Mouse (Mus musculus): ENCODE measurements around the gene Pcare.
"Not testable (repeated sequence)": the region's sequence is repeated elsewhere in the genome, so short reads cannot be mapped to it uniquely, and the experiment has no call there.

Gene Pcare

DNA sequence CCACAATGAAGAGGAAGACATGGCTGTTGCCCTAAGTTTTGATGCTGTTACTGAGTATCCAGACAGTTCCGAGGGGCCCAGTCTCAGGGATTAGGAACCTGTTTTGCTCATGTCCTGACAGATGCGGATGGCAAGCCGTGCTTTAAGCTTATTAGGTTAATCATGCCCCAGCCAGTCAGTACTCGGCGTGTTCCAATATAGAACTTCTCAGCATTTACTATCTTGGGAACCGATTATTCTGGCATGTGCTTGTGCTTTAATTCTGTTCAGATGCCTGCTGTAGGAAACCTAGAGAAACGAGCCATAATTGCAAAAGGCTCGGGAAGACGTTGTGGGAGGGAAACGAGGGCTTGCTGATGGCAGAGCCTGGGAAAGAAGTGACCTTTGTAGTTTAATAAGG is at the start of gene Pcare:
Pcare (minus strand) TSS at position 64 of the 400 bp plus-strand sequence.
- DNase-seq (ENCODE audit: low spot score in 2 of 2) = no peak

- DNase-seq (ENCODE audit: low spot score in 2 of 2) = no peak
Measured at GRCm38 (mm10) chr17:71795521-71796205, 43.0 kb upstream of the Pcare start.

DNA sequence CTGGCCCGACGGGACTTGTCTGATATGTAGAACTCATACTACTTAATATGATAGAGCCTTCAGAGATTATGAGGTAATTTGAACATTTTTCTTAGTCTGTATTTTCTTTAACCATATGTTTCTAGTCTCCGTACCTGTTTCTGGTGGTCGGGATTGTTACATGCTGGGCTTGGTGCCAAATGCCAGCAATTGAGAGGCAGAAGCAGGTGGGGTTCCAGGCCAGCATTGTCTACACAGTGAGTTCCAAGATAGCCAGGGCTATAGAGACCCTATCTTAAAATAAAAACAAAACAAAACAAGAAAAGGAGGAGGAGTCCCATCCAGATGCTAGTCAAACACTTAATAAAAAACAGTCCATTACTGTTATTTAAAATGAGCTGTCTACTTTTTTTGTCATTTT is 38.9 kb upstream of the Pcare start:
- DNase-seq (ENCODE audit: low spot score in 2 of 2) = no peak

- DNase-seq (ENCODE audit: low spot score in 2 of 2) = no peak
Measured at GRCm38 (mm10) chr17:71791109-71791508, 38.4 kb upstream of the Pcare start.

DNA sequence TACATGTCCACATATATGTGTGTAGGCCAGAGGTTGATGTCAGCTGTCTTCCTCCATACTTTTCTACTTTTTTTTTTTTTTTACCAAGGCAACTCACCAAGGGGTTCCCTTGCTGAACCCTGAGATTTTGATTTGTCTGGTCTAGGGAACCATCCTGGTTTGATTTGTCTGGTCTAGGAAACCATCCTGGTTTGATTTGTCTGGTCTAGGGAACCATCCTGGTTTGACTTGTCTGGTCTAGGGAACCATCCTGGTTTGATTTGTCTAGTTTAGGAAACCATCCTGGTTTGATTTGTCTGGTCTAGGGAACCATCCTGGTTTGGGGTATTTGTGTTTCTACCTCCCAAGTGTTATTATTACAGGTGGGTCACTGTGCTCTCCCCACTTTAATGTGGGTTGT is 33.8 kb upstream of the Pcare start:
- no peak for DNase-seq (ENCODE audit: low spot score in 2 of 2)

GRCm38 (mm10) chr17:71783366-71783735 is 30.7 kb upstream of the Pcare start:
- no peak for DNase-seq (ENCODE audit: low spot score in 2 of 2)

- peak; percentile 22 to 46 for DNase-seq (ENCODE audit: low spot score in 2 of 2)
Measured at GRCm38 (mm10) chr17:71782699-71783365, 30.1 kb upstream of the Pcare start.

DNA sequence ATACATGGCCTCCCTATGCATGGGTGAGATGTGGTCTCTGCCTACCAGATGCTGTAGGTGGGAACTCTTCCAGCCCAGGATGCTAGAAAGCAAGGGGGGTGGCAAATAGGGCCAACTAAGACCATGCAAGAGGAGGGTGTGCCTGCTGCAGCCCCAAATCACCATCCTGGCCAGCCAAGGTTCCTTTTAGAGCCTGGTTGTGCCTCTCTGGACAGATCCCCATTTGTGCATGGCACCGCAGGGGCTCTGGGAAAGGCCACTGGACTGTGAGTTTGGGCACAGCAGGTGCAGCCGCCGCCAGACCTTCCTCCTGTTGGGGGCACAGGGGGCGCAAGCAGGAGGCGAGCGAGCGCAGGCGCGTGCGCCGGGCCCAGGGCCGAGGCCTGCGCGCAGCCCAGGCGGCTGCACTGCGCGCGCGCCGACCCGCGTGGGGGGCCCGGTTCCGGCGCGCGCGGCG is 29.6 kb upstream of the Pcare start:
- DNase-seq (ENCODE audit: low spot score in 2 of 2) = peak in 1 of 2 experiments; percentile 42

DNA sequence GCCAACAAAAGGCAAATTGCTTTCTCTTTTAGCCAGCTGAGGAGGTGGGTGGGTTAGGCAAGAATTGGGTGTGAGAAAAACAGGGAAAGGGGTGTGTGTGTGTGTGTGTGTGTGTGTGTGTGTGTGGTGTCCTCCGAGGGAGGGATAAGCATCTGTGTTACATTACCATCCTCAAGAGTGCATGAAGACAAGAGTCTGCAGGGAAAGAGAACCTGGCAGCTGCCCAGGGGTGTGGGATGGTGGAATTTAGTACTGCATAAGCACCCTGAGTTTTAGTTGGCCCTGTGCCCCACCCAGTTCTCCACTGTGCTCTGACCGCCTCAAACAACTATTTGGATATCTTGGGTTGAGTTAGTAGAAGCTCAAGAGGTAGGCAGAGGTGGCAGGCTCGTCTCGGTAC is 28.3 kb upstream of the Pcare start:
- peak; percentile 22 to 55 for DNase-seq (ENCODE audit: low spot score in 2 of 2)

GRCm38 (mm10) chr17:71780490-71780889 is 27.8 kb upstream of the Pcare start:
- no peak for DNase-seq (ENCODE audit: low spot score in 2 of 2)

- no peak for DNase-seq (ENCODE audit: low spot score in 2 of 2)
Measured at GRCm38 (mm10) chr17:71778696-71779095, 26.0 kb upstream of the Pcare start.

- no peak for DNase-seq (ENCODE audit: low spot score in 2 of 2)
Measured at GRCm38 (mm10) chr17:71775279-71775678, 22.6 kb upstream of the Pcare start.

DNA sequence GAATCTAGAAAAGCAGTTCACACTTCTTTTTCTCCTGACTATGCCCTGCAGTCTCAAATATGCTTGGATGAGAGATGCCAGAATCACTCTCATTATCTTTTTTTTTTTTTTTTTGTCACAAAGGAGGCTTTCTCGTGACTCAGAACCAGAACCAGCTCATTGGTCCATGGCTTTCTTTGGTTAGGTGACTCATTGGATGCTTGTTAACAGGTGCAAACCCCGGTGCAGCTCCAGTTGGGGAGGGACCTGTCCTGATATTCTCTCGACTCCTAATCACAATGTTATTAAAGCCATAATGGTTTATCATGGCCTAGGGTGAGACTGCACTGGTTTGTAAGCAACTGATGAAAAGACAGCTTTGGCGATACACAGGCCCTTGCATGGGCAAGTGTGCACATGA is 21.5 kb upstream of the Pcare start:
- DNase-seq (ENCODE audit: low spot score in 2 of 2) = no peak

DNA sequence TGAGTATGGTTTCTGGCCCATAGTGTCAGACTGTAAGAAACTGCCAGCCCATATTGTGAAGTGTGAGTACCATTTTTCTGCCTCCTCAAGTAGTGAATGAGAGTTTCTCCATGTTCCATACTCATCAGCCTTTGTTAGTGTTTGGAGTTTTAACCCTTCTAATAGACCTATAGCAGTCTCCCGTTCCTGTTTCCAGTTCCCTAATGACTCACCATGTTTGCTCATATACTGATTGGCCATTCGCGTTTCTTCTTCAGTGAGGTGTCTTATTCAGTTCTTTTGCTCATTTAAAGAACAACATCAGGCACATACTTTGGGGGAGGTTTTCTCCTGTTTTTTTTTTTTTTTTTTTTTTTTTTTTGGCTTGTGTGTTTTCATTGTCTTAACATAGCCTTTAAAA is 18.0 kb upstream of the Pcare start:
- DNase-seq (ENCODE audit: low spot score in 2 of 2) = no peak

GRCm38 (mm10) chr17:71769564-71769963 is 16.9 kb upstream of the Pcare start:
- no peak for DNase-seq (ENCODE audit: low spot score in 2 of 2)

GRCm38 (mm10) chr17:71768173-71768572 is 15.5 kb upstream of the Pcare start, which contains the start of gene Clip4:
Gene Clip4 (plus strand): TSS chr17:71768473.
- DNase-seq (ENCODE audit: low spot score in 2 of 2) = not testable (repeated sequence)

DNA sequence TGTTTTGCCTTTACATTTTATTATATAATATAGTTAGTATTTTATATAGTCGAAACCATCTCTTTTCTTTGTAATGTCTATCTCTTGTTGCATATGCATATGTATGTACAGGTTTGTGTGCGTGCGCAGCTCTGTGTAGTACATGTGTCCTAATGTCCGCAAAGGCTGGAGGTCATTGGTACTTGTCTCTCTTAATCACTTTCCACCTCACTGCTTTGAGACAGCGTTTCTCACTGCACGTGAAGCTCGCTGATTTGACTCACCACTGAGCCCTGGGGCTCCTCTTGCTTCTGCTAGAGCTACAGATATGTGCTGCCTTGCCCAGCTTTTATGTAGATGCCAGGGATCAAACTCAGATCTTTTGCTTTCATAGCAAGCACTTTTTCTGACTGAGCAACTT is 7.8 kb upstream of the Pcare start:
- DNase-seq (ENCODE audit: low spot score in 2 of 2) = no peak

DNA sequence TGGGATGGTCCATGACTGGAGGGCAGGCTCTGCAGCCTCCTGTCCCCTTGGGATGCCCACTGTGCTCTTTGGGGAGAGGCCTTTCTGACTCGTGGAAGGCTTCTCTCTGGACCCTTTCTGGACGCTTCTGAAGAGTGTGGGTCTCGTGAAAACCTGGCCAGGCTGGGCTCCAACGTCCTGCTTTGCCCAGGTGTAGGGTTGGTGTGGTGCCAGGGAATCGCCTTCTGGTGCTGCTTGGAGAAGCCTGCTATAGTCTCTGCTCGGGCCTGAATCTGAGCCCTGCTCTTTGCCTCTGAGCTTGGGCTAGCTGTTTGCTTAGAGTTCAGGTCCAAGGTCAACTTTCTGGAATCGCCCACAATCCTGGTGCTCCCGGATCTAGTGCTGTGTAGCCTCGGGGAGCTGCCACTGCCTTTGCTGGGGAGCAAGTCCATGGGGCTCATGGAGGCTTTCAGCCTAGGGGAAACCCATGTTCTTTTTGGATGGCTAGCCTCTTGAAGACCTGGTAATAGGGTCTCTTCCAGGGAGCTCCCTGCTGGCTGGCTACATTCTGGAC is 3.0 kb downstream of the Pcare start:
- no peak for DNase-seq (ENCODE audit: low spot score in 2 of 2)

DNA sequence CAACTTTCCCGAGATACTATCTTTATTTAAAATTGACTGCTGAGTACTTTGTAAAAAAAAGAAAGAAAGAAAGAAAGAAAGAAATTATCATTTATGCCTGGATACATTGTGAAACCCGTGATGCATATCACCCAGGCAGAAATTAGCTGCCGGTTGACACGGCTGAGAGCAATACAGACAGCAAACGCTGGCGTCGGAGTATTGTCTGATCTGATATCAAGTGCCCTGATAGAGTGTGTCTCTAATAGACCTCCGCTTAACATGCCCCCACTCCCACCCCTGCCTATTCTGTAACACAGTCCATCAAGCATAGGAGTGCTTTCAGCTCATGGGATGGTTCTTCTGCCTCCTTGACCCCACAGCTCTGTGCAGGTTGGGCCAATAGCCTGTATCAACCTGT is 5.1 kb downstream of the Pcare start:
- DNase-seq (ENCODE audit: low spot score in 2 of 2) = no peak

GRCm38 (mm10) chr17:71746114-71746513 is 6.6 kb downstream of the Pcare start:
- DNase-seq (ENCODE audit: low spot score in 2 of 2) = no peak

DNA sequence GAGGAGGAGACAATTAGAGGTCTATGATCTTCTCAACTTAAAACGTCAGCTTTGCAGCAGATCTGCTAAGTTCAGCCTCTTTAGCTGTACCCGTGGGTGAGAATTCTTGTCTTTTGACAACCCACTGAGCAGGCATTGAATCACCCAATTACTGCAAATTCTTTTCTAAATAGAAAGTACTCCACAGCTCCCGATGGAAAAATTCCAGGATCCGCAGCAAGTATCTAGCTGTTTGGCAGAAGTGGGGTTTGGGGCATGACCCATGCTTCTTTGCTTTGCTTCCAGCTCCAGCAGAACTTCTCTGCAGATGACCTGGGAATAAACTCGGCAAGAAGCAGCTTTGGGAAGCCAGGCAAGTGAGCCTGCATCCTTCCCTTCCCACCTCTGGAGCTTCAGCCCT is 9.8 kb downstream of the Pcare start:
- no peak for DNase-seq (ENCODE audit: low spot score in 2 of 2)

DNA sequence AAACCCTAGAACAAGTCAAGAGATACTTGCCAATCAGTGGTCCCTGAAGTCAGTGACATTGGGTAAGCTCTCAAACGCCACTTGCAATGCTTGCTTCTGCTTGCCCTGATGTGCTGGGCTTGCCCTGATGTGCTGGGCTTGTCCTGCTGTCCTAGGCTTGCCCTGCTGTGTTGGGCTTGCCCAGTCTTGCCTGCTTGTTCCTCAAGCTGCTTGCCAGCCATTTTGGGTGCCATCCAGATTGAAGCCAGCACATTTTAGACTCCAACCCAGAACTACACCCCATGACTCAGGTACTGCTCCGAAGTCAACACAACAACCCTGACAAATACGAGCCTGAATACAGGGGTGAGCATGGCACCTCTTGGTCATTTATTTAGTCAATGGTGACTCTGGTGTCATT is 10.5 kb downstream of the Pcare start:
- no peak for DNase-seq (ENCODE audit: low spot score in 2 of 2)

- no peak for DNase-seq (ENCODE audit: low spot score in 2 of 2)
Measured at GRCm38 (mm10) chr17:71736442-71736841, 16.3 kb downstream of the Pcare start.

All from frontal cortex, postnatal 10 days (tissue).